Mouse (Mus musculus) forebrain, embryonic 14.5 days (tissue): ENCODE results near the gene Vmn2r55. TPM values are rescaled to one million over a fixed set of nuclear protein-coding genes. Genes with fewer than 3 reads are reported as not detected.
"Not testable (repeated sequence)": the region's sequence is repeated elsewhere in the genome, so short reads cannot be mapped to it uniquely, and the experiment has no call there.

Experiments used
- ATAC-seq: fragments of 200-750 bp; cut with Nextera tagmentation; 2 replicates; pipeline ENCODE4 v1.8.0; 2017; ENCODE audit warnings: mild to moderate bottlenecking, moderate library complexity
- DNase-seq: peaks from one replicate; pipeline ENCODE4 v3.0.0-alpha.2; 2015; ENCODE audit warnings: low spot score
- H3K27ac ChIP-seq: fragments of 300-500 bp; sonication (generic); 2 replicates; pipeline ENCODE4 v1.5.1; 2014; ENCODE audit warnings: low read depth, mild to moderate bottlenecking, control low read depth, low read length, moderate library complexity
- H3K27me3 ChIP-seq: fragments of 300-500 bp; sonication (generic); replicated peaks from 2 replicates; pipeline ENCODE4 v1.6.1; 2014; ENCODE audit warnings: low read length, control low read depth, mixed read lengths; ENCODE audit not compliant: control insufficient read depth, insufficient read depth
- H3K36me3 ChIP-seq: fragments of 300-500 bp; sonication (generic); 2 replicates; pipeline ENCODE4 v1.6.1; 2014; ENCODE audit warnings: low read length, control low read depth; ENCODE audit not compliant: control insufficient read depth, insufficient read depth
- H3K4me1 ChIP-seq: fragments of 300-500 bp; sonication (generic); 2 replicates; pipeline ENCODE4 v1.6.1; 2014; ENCODE audit warnings: antibody characterized with exemption, low read length, control low read depth; ENCODE audit not compliant: control insufficient read depth, insufficient read depth
- H3K4me2 ChIP-seq: fragments of 300-500 bp; sonication (generic); 2 replicates; pipeline ENCODE4 v1.6.1; 2014; ENCODE audit warnings: mild to moderate bottlenecking, control low read depth, low read length
- H3K4me3 ChIP-seq: fragments of 300-500 bp; sonication (generic); 2 replicates; pipeline ENCODE4 v1.5.1; 2014; ENCODE audit warnings: low read depth, low read length, control low read depth
- H3K9ac ChIP-seq: fragments of 300-500 bp; sonication (generic); 2 replicates; pipeline ENCODE4 v1.6.1; 2014; ENCODE audit warnings: mild to moderate bottlenecking, low read length, control low read depth, moderate library complexity
- H3K9me3 ChIP-seq: fragments of 300-500 bp; sonication (generic); replicated peaks from 2 replicates; pipeline ENCODE4 v1.6.1; 2016; ENCODE audit warnings: low read length, control low read depth, mixed read lengths; ENCODE audit not compliant: control insufficient read depth
- WGBS: fragments of 180-500 bp; shearing (Covaris S2); extraction: QIAGEN DNeasy Blood & Tissue Kit; methylation state at CpG from one replicate; pipeline ENCODE4 v1.1.7; 2014; 5-methylcytosine and 5-hydroxymethylcytosine counted together
- polyA plus RNA-seq: library from polyadenylated mRNA; unstranded; fragments of >200 nt; fragmentation: Nextera tagmentation; extraction: Ambion mirVana; gene quantifications from 2 replicates; pipeline ENCODE4 v1.2.1, GENCODE M21; 2014

Gene Vmn2r55
- polyA plus RNA-seq = not detected in 2 replicates

- not testable (repeated sequence) for H3K4me1 ChIP-seq, H3K9me3 ChIP-seq, H3K4me2 ChIP-seq, H3K9ac ChIP-seq, H3K4me3 ChIP-seq, DNase-seq, H3K27me3 ChIP-seq, H3K27ac ChIP-seq, ATAC-seq, H3K36me3 ChIP-seq
- WGBS = 91% methylated on average over 3 of the region's 3 CpGs
These were observed at the start of gene Vmn2r55 for GRCm38 (mm10) chr7:12684903-12685302. Vmn2r55 (minus strand) TSS chr7:12685003.

GRCm38 (mm10) chr7:12640219-12640618 lies 44.6 kb downstream of the Vmn2r55 start, which contains the start of gene Vmn2r54:
Vmn2r54 (minus strand) TSS chr7:12640319.
- not testable (repeated sequence) for H3K4me3 ChIP-seq, H3K4me1 ChIP-seq, H3K27ac ChIP-seq, H3K9me3 ChIP-seq, H3K36me3 ChIP-seq, H3K4me2 ChIP-seq, DNase-seq, H3K9ac ChIP-seq, ATAC-seq, H3K27me3 ChIP-seq
- WGBS = 80% methylated on average over 3 of the region's 4 CpGs

GRCm38 (mm10) chr7:12608688-12609087 lies 76.1 kb downstream of the Vmn2r55 start, which contains the start of gene Vmn2r53:
Vmn2r53 (minus strand) TSS chr7:12608788.
- no peak for DNase-seq
- no peaks in the 10 kb centered on the region for H3K27me3 ChIP-seq
- no peak for ATAC-seq
- H3K4me2 ChIP-seq = no peak within 1 kb of the TSS
- no peak within 1 kb of the TSS for H3K4me3 ChIP-seq
- H3K36me3 ChIP-seq = no peaks in the 10 kb centered on the region
- peaks cover 5% of the 10 kb centered on the region; the same call in 1 of the 2 replicates for H3K9me3 ChIP-seq
- no peaks in the 10 kb centered on the region for H3K4me1 ChIP-seq
- no peak within 1 kb of the TSS for H3K9ac ChIP-seq
- H3K27ac ChIP-seq = no peak within 1 kb of the TSS

Other genes with a start within 250 kb of the Vmn2r55 start
- 52.7 and 63.7 TPM in 2 replicates for gene Zfp606, start 206.7 kb downstream of the Vmn2r55 start, polyA plus RNA-seq
- gene 2900092C05Rik, start 172.5 kb downstream of the Vmn2r55 start, polyA plus RNA-seq = not detected in 2 replicates
- gene Vmn2r53, start 76.2 kb downstream of the Vmn2r55 start, polyA plus RNA-seq = not detected in 2 replicates
- gene Vmn2r54, start 44.7 kb downstream of the Vmn2r55 start, polyA plus RNA-seq = not detected in 2 replicates
- not detected in 2 replicates for gene Vmn2r56, start 50.0 kb upstream of the Vmn2r55 start, polyA plus RNA-seq
- gene Zscan18, start 118.6 kb upstream of the Vmn2r55 start, polyA plus RNA-seq = 15.7 and 20.6 TPM in 2 replicates
- 16.1 and 23.6 TPM in 2 replicates for gene Zfp329, start 133.9 kb upstream of the Vmn2r55 start, polyA plus RNA-seq
- gene Zfp110, start 149.8 kb upstream of the Vmn2r55 start, polyA plus RNA-seq = 29.7 and 38.8 TPM in 2 replicates
- 8.9 and 10.5 TPM in 2 replicates for gene Zfp128, start 196.2 kb upstream of the Vmn2r55 start, polyA plus RNA-seq
- 15.4 and 16.3 TPM in 2 replicates for gene Zscan22, start 212.8 kb upstream of the Vmn2r55 start, polyA plus RNA-seq
- 740 and 1,089 TPM in 2 replicates for gene Rps5, start 237.3 kb upstream of the Vmn2r55 start, polyA plus RNA-seq
- gene Rnf225, start 242.4 kb upstream of the Vmn2r55 start, polyA plus RNA-seq = 0.48 and 0.57 TPM in 2 replicates